Mouse (Mus musculus) MEL (cell line): ENCODE data around the gene Morc3. TPM values are rescaled to one million over a fixed set of nuclear protein-coding genes. Genes with fewer than 3 reads are reported as not detected.
A peak's percentile ranks its signal among the peaks of the same experiment; 100 is the strongest.

ENCODE experiments used
- DNase-seq: peaks from one replicate; pipeline ENCODE4 v3.0.0; 2011; ENCODE audit warnings: low read depth, low spot score
- H3K27ac ChIP-seq: 2 replicates; pipeline ENCODE4 v1.5.1; 2012; ENCODE audit warnings: low read depth, mild to moderate bottlenecking, control low read depth, low read length, moderate library complexity; ENCODE audit not compliant: control insufficient read depth
- H3K27me3 ChIP-seq, 2 experiments: fragments of 150-350 bp in 1 of 2; sonication (generic) in 1 of 2; 2 replicates each; pipeline ENCODE4 v1.6.1; 2012; ENCODE audit warnings: low read length in 2 of 2, mild to moderate bottlenecking in 2 of 2, improper control_type of control experiment in 1 of 2, moderate library complexity in 1 of 2; ENCODE audit not compliant: insufficient read depth in 2 of 2, control insufficient read depth in 1 of 2
- H3K36me3 ChIP-seq, 2 experiments: 2 replicates each; pipeline ENCODE4 v1.6.1; 2012 to 2014; ENCODE audit warnings: low read length in 2 of 2, improper control_type of control experiment in 1 of 2, inconsistent platforms in 1 of 2, mild to moderate bottlenecking in 1 of 2; ENCODE audit not compliant: insufficient read depth in 2 of 2, control insufficient read depth in 1 of 2
- H3K4me1 ChIP-seq, 2 experiments: fragments of 150-350 bp in 1 of 2; sonication (generic) in 1 of 2; 2 replicates each; pipeline ENCODE4 v1.6.1; 2012; ENCODE audit warnings: low read length in 2 of 2, improper control_type of control experiment in 1 of 2, mild to moderate bottlenecking in 1 of 2; ENCODE audit not compliant: insufficient read depth in 2 of 2, control insufficient read depth in 1 of 2
- H3K4me3 ChIP-seq, 2 experiments: fragments of 150-350 bp in 1 of 2; sonication (generic) in 1 of 2; 2 replicates each; pipeline ENCODE4 v1.5.1; 2012; ENCODE audit warnings: low read depth in 2 of 2, low read length in 2 of 2, mild to moderate bottlenecking in 2 of 2, moderate library complexity in 2 of 2, control low read depth in 1 of 2, improper control_type of control experiment in 1 of 2; ENCODE audit not compliant: control insufficient read depth in 1 of 2, insufficient read depth in 1 of 2
- H3K79me2 ChIP-seq: 2 replicates; pipeline ENCODE4 v1.6.1; 2012; ENCODE audit warnings: mild to moderate bottlenecking, low read length, moderate library complexity; ENCODE audit not compliant: control insufficient read depth, poor library complexity, insufficient read depth
- H3K9ac ChIP-seq: 2 replicates; pipeline ENCODE4 v1.6.1; 2012; ENCODE audit warnings: low read depth, mild to moderate bottlenecking, control low read depth, low read length, moderate library complexity; ENCODE audit not compliant: control insufficient read depth, poor library complexity, severe bottlenecking
- H3K9me3 ChIP-seq: fragments of 150-350 bp; sonication (generic); replicated peaks from 2 replicates; pipeline ENCODE4 v1.6.1; 2012; ENCODE audit warnings: mild to moderate bottlenecking, low read length, improper control_type of control experiment, moderate library complexity; ENCODE audit not compliant: insufficient read depth
- BHLHE40 ChIP-seq: IDR thresholded peaks from 2 replicates; pipeline ENCODE4 v1.6.1; 2012; ENCODE audit warnings: low read depth, mild to moderate bottlenecking, inconsistent platforms, low read length, improper control_type of control experiment, borderline replicate concordance
- CTCF ChIP-seq, 3 experiments: IDR thresholded peaks in 2 of 3; conservative IDR thresholded peaks in 1 of 3; 2 replicates each; pipeline ENCODE4 v1.5.1; 2011 to 2012; ENCODE audit warnings: low read length in 3 of 3, low read depth in 2 of 3, mild to moderate bottlenecking in 2 of 3, improper control_type of control experiment in 1 of 3, inconsistent platforms in 1 of 3, mixed read lengths in 1 of 3, moderate library complexity in 1 of 3; ENCODE audit not compliant: control insufficient read depth in 1 of 3, insufficient read depth in 1 of 3, poor library complexity in 1 of 3, severe bottlenecking in 1 of 3
- ELF1 ChIP-seq: IDR thresholded peaks from 2 replicates; pipeline ENCODE4 v1.6.1; 2014; ENCODE audit warnings: low read depth, mild to moderate bottlenecking, inconsistent platforms, low read length, improper control_type of control experiment, moderate library complexity
- EP300 ChIP-seq, 2 experiments: IDR thresholded peaks; 2 replicates each; pipeline ENCODE4 v1.6.1; 2011; ENCODE audit warnings: improper control_type of control experiment in 2 of 2, low read length in 2 of 2, low read depth in 1 of 2, mild to moderate bottlenecking in 1 of 2
- ETS1 ChIP-seq: IDR thresholded peaks from 2 replicates; pipeline ENCODE4 v1.6.1; 2012; ENCODE audit warnings: low read depth, mild to moderate bottlenecking, inconsistent platforms, low read length, improper control_type of control experiment, moderate library complexity
- GABPA ChIP-seq: IDR thresholded peaks from 2 replicates; pipeline ENCODE4 v1.6.1; 2012; ENCODE audit warnings: low read depth, mild to moderate bottlenecking, inconsistent platforms, low read length, improper control_type of control experiment, moderate library complexity
- HCFC1 ChIP-seq: IDR thresholded peaks from 2 replicates; pipeline ENCODE4 v1.6.1; 2012; ENCODE audit warnings: low read depth, mild to moderate bottlenecking, inconsistent platforms, low read length, improper control_type of control experiment, moderate library complexity
- JUND ChIP-seq: IDR thresholded peaks from 2 replicates; pipeline ENCODE4 v1.6.1; 2011; ENCODE audit warnings: low read depth, mild to moderate bottlenecking, improper control_type of control experiment, low read length
- NELFE ChIP-seq: IDR thresholded peaks from 2 replicates; pipeline ENCODE4 v1.6.1; 2011; ENCODE audit warnings: low read depth, low read length, improper control_type of control experiment
- POLR2AphosphoS5 ChIP-seq: IDR thresholded peaks from 2 replicates; pipeline ENCODE4 v1.6.1; 2012; ENCODE audit warnings: low read depth, borderline replicate concordance, mild to moderate bottlenecking, inconsistent platforms, low read length, moderate library complexity, mixed read lengths
- RCOR1 ChIP-seq: IDR thresholded peaks from 2 replicates; pipeline ENCODE4 v1.6.1; 2012; ENCODE audit warnings: low read depth, mild to moderate bottlenecking, inconsistent platforms, low read length, improper control_type of control experiment
- TAL1 ChIP-seq: IDR thresholded peaks from 2 replicates; pipeline ENCODE4 v1.6.1; 2012; ENCODE audit warnings: mild to moderate bottlenecking, inconsistent platforms, low read length, moderate library complexity, mixed read lengths
- TCF12 ChIP-seq: IDR thresholded peaks from 2 replicates; pipeline ENCODE4 v1.6.1; 2014; ENCODE audit warnings: low read depth, mild to moderate bottlenecking, inconsistent platforms, low read length, improper control_type of control experiment, moderate library complexity
- USF1 ChIP-seq: IDR thresholded peaks from 2 replicates; pipeline ENCODE4 v1.6.1; 2014; ENCODE audit warnings: low read depth, mild to moderate bottlenecking, inconsistent platforms, low read length, improper control_type of control experiment, moderate library complexity
- USF2 ChIP-seq, 2 experiments: IDR thresholded peaks; 2 replicates each; pipeline ENCODE4 v1.6.1; 2011 to 2012; ENCODE audit warnings: improper control_type of control experiment in 2 of 2, low read length in 2 of 2, borderline replicate concordance in 1 of 2, inconsistent platforms in 1 of 2, low read depth in 1 of 2, mild to moderate bottlenecking in 1 of 2; ENCODE audit not compliant: insufficient read depth in 1 of 2
- ZNF384 ChIP-seq: IDR thresholded peaks from 2 replicates; pipeline ENCODE4 v1.6.1; 2012; ENCODE audit warnings: low read depth, mild to moderate bottlenecking, inconsistent platforms, low read length, improper control_type of control experiment
- polyA plus RNA-seq, 2 experiments: library from polyadenylated mRNA; stranded (reverse) in 1 of 2; unstranded in 1 of 2; fragments of >175 nt in 1 of 2; fragments of >200 nt in 1 of 2; gene quantifications; 2 replicates each; pipeline versions ENCODE4 v1.2.1 to v1.2.4; 2012; ENCODE audit warnings: low replicate concordance in 2 of 2, low read depth in 1 of 2; ENCODE audit not compliant: insufficient read length in 2 of 2, insufficient read depth in 1 of 2, missing spikeins in 1 of 2
- total RNA-seq: library from RNA; depleted of rRNA; stranded (reverse); fragments of 300-350 nt; gene quantifications from 2 replicates; pipeline ENCODE4 v1.2.3, GENCODE M21; 2012

The Morc3 gene
- total and polyA plus RNA-seq, 3 experiments: 23.3 to 276 (median 39.1) TPM

- no peaks in the 10 kb centered on the region for H3K4me1 ChIP-seq
- DNase-seq: peak; percentile 24
- H3K27ac ChIP-seq: no peak overlapping the region
- H3K9ac ChIP-seq: no peak overlapping the region
- H3K27me3 ChIP-seq: no peaks in the 10 kb centered on the region
- no peaks in the 10 kb centered on the region for H3K36me3 ChIP-seq
- no peaks in the 10 kb centered on the region for H3K9me3 ChIP-seq
- H3K79me2 ChIP-seq: no peaks in the 10 kb centered on the region
- no peak overlapping the region for H3K4me3 ChIP-seq
- TF ChIP-seq CTCF (IDR thresholded peaks at IDR 0.05 in 2 of 3, conservative IDR thresholded peaks at IDR 0.05 in 1 of 3; ENCODE audit: control insufficient read depth in 1 of 3, insufficient read depth in 1 of 3, low read depth in 2 of 3, low read length in 3 of 3, poor library complexity in 1 of 3, severe bottlenecking in 1 of 3) (no peak), JUND (no peak)
Observed at GRCm38 (mm10) chr16:93798623-93799022, 33.3 kb upstream of the Morc3 start.

GRCm38 (mm10) chr16:93799071-93799470 is 32.9 kb upstream of the Morc3 start:
- no peaks in the 10 kb centered on the region for H3K4me1 ChIP-seq
- no peak overlapping the region for H3K4me3 ChIP-seq
- H3K27me3 ChIP-seq: no peaks in the 10 kb centered on the region
- H3K36me3 ChIP-seq: no peaks in the 10 kb centered on the region
- H3K9ac ChIP-seq: no peak overlapping the region
- no peak for TF ChIP-seq EP300 (IDR thresholded peaks at IDR 0.05; ENCODE audit: low read depth in 1 of 2, low read length in 2 of 2)
- no peak for TF ChIP-seq TCF12
- TF ChIP-seq RCOR1: no peak
- no peak for TF ChIP-seq USF2 (IDR thresholded peaks at IDR 0.05; ENCODE audit: borderline replicate concordance in 1 of 2, insufficient read depth in 1 of 2, low read depth in 1 of 2, low read length in 2 of 2)
- no peak for TF ChIP-seq GABPA
- TF ChIP-seq TAL1: no peak
- TF ChIP-seq POLR2AphosphoS5: no peak
- no peak for TF ChIP-seq ELF1
- no peak for TF ChIP-seq USF1
- TF ChIP-seq NELFE: no peak
- TF ChIP-seq ZNF384: no peak
- TF ChIP-seq HCFC1: no peak
- no peaks in the 10 kb centered on the region for H3K79me2 ChIP-seq
- no peak overlapping the region for H3K27ac ChIP-seq
- H3K9me3 ChIP-seq: no peaks in the 10 kb centered on the region
- no peak for DNase-seq

- no peaks in the 10 kb centered on the region for H3K4me1 ChIP-seq
- no peaks in the 10 kb centered on the region for H3K79me2 ChIP-seq
- no peak overlapping the region for H3K9ac ChIP-seq
- TF ChIP-seq BHLHE40 (no peak), ETS1 (no peak)
- DNase-seq: no peak
- no peaks in the 10 kb centered on the region for H3K36me3 ChIP-seq
- H3K4me3 ChIP-seq: no peak overlapping the region
- H3K27ac ChIP-seq: no peak overlapping the region
- H3K27me3 ChIP-seq: no peaks in the 10 kb centered on the region
- H3K9me3 ChIP-seq: no peaks in the 10 kb centered on the region
Observed at GRCm38 (mm10) chr16:93799936-93800335, 32.0 kb upstream of the Morc3 start.
